Mouse (Mus musculus) forebrain, embryonic 15.5 days (tissue): ENCODE results near the gene Gm6592. TPM values are rescaled to one million over a fixed set of nuclear protein-coding genes. Genes with fewer than 3 reads are reported as not detected.

ENCODE experiments used
- polyA plus RNA-seq: library from polyadenylated mRNA; unstranded; fragments of >200 nt; fragmentation: Nextera tagmentation; extraction: Ambion mirVana; gene quantifications from 2 replicates; pipeline ENCODE4 v1.2.1, GENCODE M21; 2015

Gm6592 gene
- polyA plus RNA-seq, 1 experiment from 2014 or later: not detected

Other genes with a start within 250 kb of the Gm6592 start
- not detected in 2 replicates for gene Ssxb8, start 153.2 kb upstream of the Gm6592 start, polyA plus RNA-seq
- gene Ssx9, start 95.6 kb upstream of the Gm6592 start, polyA plus RNA-seq: not detected in 2 replicates
- gene Ssxb5, start 40.3 kb upstream of the Gm6592 start, polyA plus RNA-seq: not detected in 2 replicates
- not detected in 2 replicates for gene Gm5751, start 30.3 kb downstream of the Gm6592 start, polyA plus RNA-seq
- gene B630019K06Rik, start 48.4 kb downstream of the Gm6592 start, polyA plus RNA-seq: 12.3 and 14.0 TPM in 2 replicates
- gene Fthl17b, start 119.0 kb downstream of the Gm6592 start, polyA plus RNA-seq: not detected in 2 replicates
- not detected in 2 replicates for gene Fthl17c, start 132.6 kb downstream of the Gm6592 start, polyA plus RNA-seq
- not detected in 2 replicates for gene Fthl17d, start 142.8 kb downstream of the Gm6592 start, polyA plus RNA-seq
- not detected in 2 replicates for gene Fthl17e, start 189.5 kb downstream of the Gm6592 start, polyA plus RNA-seq
- not detected in 2 replicates for gene Fthl17f, start 219.0 kb downstream of the Gm6592 start, polyA plus RNA-seq